Mouse (Mus musculus) G1E (cell line): ENCODE measurements at regions not wholly inside any gene's neighbourhood (a gene's known extent, or its start where the extent isn't known, plus 50 kb on each side); places are given as distances from the start of the nearest gene placed in this dataset.

Source experiments
- CTCF ChIP-seq: IDR thresholded peaks from 2 replicates; pipeline ENCODE4 v1.5.1; 2012; ENCODE audit warnings: low read depth, low read length, inconsistent platforms, mixed read lengths
- GATA1 ChIP-seq: IDR thresholded peaks from 2 replicates; pipeline ENCODE4 v1.6.1; 2012; ENCODE audit warnings: borderline replicate concordance, low read length, inconsistent platforms, mixed read lengths
- POLR2AphosphoS5 ChIP-seq: IDR thresholded peaks from 2 replicates; pipeline ENCODE4 v1.6.1; 2012; ENCODE audit warnings: low read depth, low read length, inconsistent platforms; ENCODE audit not compliant: insufficient replicate concordance
- TAL1 ChIP-seq: conservative IDR thresholded peaks from 2 replicates; pipeline ENCODE4 v1.6.1; 2012; ENCODE audit warnings: low read depth, low read length, inconsistent platforms, mixed read lengths

DNA sequence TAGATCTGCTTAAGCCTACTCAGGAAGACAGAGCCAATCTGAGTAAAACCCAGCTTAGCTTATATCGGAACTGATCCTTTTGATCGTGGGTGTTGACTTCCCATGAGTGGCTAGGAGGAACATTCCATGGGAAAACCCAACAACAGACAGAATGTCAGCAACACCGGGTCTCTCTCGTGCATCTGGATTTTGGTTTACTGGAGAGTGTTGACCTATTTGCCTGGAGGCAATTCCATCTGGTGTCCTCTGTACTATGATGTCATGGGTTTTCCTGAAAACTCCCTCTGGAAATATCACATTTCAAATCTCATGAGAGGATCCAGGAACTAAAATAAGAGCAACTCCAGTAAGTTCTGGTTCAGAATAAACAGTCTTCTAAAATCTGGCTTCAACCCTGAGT, 188.5 kb downstream of the Pfkfb3 start:
- TF ChIP-seq CTCF (no peak), GATA1 (no peak), POLR2AphosphoS5 (no peak), TAL1 (no peak)
